8 mouse cellular contexts compared by ENCODE assay signal in genomic region chr14:25378717-25379224, GRCm38 (mm10).
DNase-seq lines count a peak whose midpoint lies in the region; ATAC-seq lines count a peak whose summit lies in the region.

No protein-coding gene starts in this region.

- no peaks in the 10 kb centered on the region for H3K27me3 ChIP-seq in heart, embryonic 11.5 days (ENCODE audit: control insufficient read depth, insufficient read depth, low read length)

- H3K27ac ChIP-seq in heart, embryonic 11.5 days (ENCODE audit: low read depth, low read length) = peak overlapping the region; percentile 100

- WGBS in heart, embryonic 11.5 days (ENCODE audit: insufficient replicate concordance) = 4% methylated on average over 13 of the region's 13 CpGs

- H3K4me3 ChIP-seq in heart, embryonic 11.5 days (ENCODE audit: low read depth, low read length) = peak overlapping the region; percentile 49

- no peaks in the 10 kb centered on the region for H3K36me3 ChIP-seq in heart, embryonic 11.5 days (ENCODE audit: control insufficient read depth, insufficient read depth, low read length)

- no peaks in the 10 kb centered on the region for H3K9me3 ChIP-seq in heart, embryonic 11.5 days (replicated peaks; ENCODE audit: control insufficient read depth, low read length)

- peak overlapping the region; percentile 78 for H3K4me2 ChIP-seq in heart, embryonic 11.5 days

- peak; percentile 36 for DNase-seq in urinary bladder, postnatal 14 days (ENCODE audit: low spot score)
- no peak for DNase-seq in urinary bladder, postnatal 10 days (ENCODE audit: low spot score)
- peak; percentile 69 for DNase-seq in embryo, embryonic 11 days
- DNase-seq in layer of hippocampus, adult 18-20 months (ENCODE audit: low spot score in 2 of 2) = peak; percentile 30
- DNase-seq in lung, postnatal 10 days = peak; percentile 69
- peak; percentile 59 to 63 for DNase-seq in right cerebral cortex, adult 2 months (ENCODE audit: low spot score in 2 of 2)
- no peak for DNase-seq in ovary, postnatal 10 days (ENCODE audit: low spot score)

- H3K4me1 ChIP-seq in heart, embryonic 11.5 days (ENCODE audit: control insufficient read depth, insufficient read depth, low read length) = peaks cover 49% of the 10 kb centered on the region

- H3K9ac ChIP-seq in heart, embryonic 11.5 days (ENCODE audit: low read depth, low read length) = peak overlapping the region; percentile 85

- 0 out of 2 replicates have a peak, but pooled peaks have one; percentile 19 for ATAC-seq in heart, embryonic 11.5 days (replicated peaks; ENCODE audit: insufficient number of reproducible peaks, low FRiP score, low TSS enrichment)

Comparison
In these comparisons a context has a peak if more than half of its experiments do, and no peak if none do; other contexts are left out.
1. DNase-seq: peak in urinary bladder, postnatal 14 days (single experiment), embryo, embryonic 11 days (single experiment), layer of hippocampus, adult 18-20 months (2 of 2), lung, postnatal 10 days (single experiment) and right cerebral cortex, adult 2 months (2 of 2); none in urinary bladder, postnatal 10 days (single experiment) and ovary, postnatal 10 days (single experiment).